Mouse (Mus musculus): ENCODE measurements around the gene Epb41l5.

GRCm38 (mm10) chr1:119546490-119546889, 102.3 kb downstream of the Epb41l5 start:
- TF ChIP-seq POLR2A (IDR thresholded peaks at IDR 0.05; ENCODE audit: control insufficient read depth, extremely low read depth, insufficient read depth, low read length, poor library complexity) (no peak), CTCF (IDR thresholded peaks at IDR 0.05; ENCODE audit: borderline replicate concordance, control insufficient read depth, extremely low read depth, insufficient read depth, low read length, poor library complexity) (no peak)

Measured in thymus, adult 2 months (tissue).